ENCODE assay signal across 9 mouse cellular contexts in genomic region chr1:58296278-58296677, GRCm38 (mm10). TPM values are rescaled to one million over a fixed set of nuclear protein-coding genes. Genes with fewer than 3 reads are reported as not detected.
A peak's percentile ranks its signal among the peaks of the same experiment; 100 is the strongest.
DNase-seq lines count a peak whose midpoint lies in the region; ATAC-seq and TF ChIP-seq lines count a peak whose summit lies in the region.
"Had no signal": no experiment of that assay in that cellular context is flagged by ENCODE, and none has a peak within 500 bp of the region (broad histone marks: within the 10 kb centered on the region; RNA-seq: fewer than 3 reads in every experiment).

No protein-coding gene starts in this region.

- no peaks in the 10 kb centered on the region for H3K9me3 ChIP-seq in kidney, embryonic 14.5 days (ENCODE audit: control insufficient read depth, low read length)
- H3K9me3 ChIP-seq in liver, embryonic 14.5 days (ENCODE audit: control insufficient read depth, low read length), result no peaks in the 10 kb centered on the region
- H3K9me3 ChIP-seq in neural tube, embryonic 11.5 days (ENCODE audit: control insufficient read depth, low read length), result no peaks in the 10 kb centered on the region
- no peaks in the 10 kb centered on the region for H3K9me3 ChIP-seq in stomach, embryonic 15.5 days
- H3K9me3 ChIP-seq: embryonic facial prominence, embryonic 13.5 days had no signal

- no peak for TF ChIP-seq POLR2A in heart, adult 2 months (IDR thresholded peaks at IDR 0.05; ENCODE audit: insufficient read depth, low read depth, low read length)

- peak; percentile 48 for ATAC-seq in activated CD4-positive, CD25-positive, alpha-beta regulatory T cell, adult 4 months
- peak; percentile 83 for ATAC-seq in kidney, embryonic 14.5 days (ENCODE audit: low FRiP score, low TSS enrichment)
- ATAC-seq in liver, embryonic 14.5 days (ENCODE audit: insufficient read depth), result peak; percentile 31; the same call in 1 of the 2 replicates
- ATAC-seq in neural tube, embryonic 11.5 days (ENCODE audit: insufficient read depth, low FRiP score, low TSS enrichment), result peak; percentile 81
- ATAC-seq in stomach, embryonic 15.5 days (ENCODE audit: insufficient read depth, low FRiP score, low read depth), result peak; percentile 37; the same call in 1 of the 2 replicates

- no peak overlapping the region for H3K27ac ChIP-seq in heart, adult 2 months
- H3K27ac ChIP-seq in kidney, embryonic 14.5 days (ENCODE audit: low read depth, low read length), result no peak overlapping the region
- H3K27ac ChIP-seq in liver, embryonic 14.5 days, result no peak overlapping the region
- no peak overlapping the region for H3K27ac ChIP-seq in neural tube, embryonic 11.5 days (ENCODE audit: low read depth, low read length)
- no peak overlapping the region for H3K27ac ChIP-seq in stomach, embryonic 15.5 days
- H3K27ac ChIP-seq: embryonic facial prominence, embryonic 13.5 days had no signal

- DNase-seq in 3T3-L1 (ENCODE audit: low read depth, low spot score), result peak; percentile 87
- peak; percentile 92 for DNase-seq in embryo, embryonic 10.5 days (ENCODE audit: low spot score)
- DNase-seq in heart, adult 2 months, result peak; percentile 73 to 75
- peak; percentile 28 to 57 (median 52) for DNase-seq in liver, embryonic 14.5 days (ENCODE audit: low read depth in 3 of 3, low spot score in 3 of 3)
- peak; percentile 67 for DNase-seq in neural tube, embryonic 11.5 days (ENCODE audit: low spot score)

- H3K9ac ChIP-seq in heart, adult 2 months (ENCODE audit: low read depth, low read length), result no peak overlapping the region
- no peak overlapping the region for H3K9ac ChIP-seq in kidney, embryonic 14.5 days (ENCODE audit: low read depth, low read length)
- H3K9ac ChIP-seq in liver, embryonic 14.5 days (replicated peaks), result no peak overlapping the region
- H3K9ac ChIP-seq in neural tube, embryonic 11.5 days (ENCODE audit: low read length), result no peak overlapping the region
- no peak overlapping the region for H3K9ac ChIP-seq in stomach, embryonic 15.5 days
- H3K9ac ChIP-seq: embryonic facial prominence, embryonic 13.5 days had no signal

- intact Hi-C loops in heart, adult 2 months (cut with DNase I), result loop anchor here (1.0 to 2.0 kb wide), 2 partner anchors 140 to 867 kb away; no protein-coding TSS in a partner anchor

- TF ChIP-seq EP300 in heart, adult 2 months (IDR thresholded peaks at IDR 0.05; ENCODE audit: insufficient read depth, low read depth, low read length), result peak; percentile 84; the same call in 1 of the 2 replicates
- TF ChIP-seq EP300 in liver, embryonic 14.5 days (IDR thresholded peaks at IDR 0.05; ENCODE audit: low read depth), result no peak

- H3K36me3 ChIP-seq in heart, adult 2 months (ENCODE audit: control insufficient read depth, insufficient read depth, low read length), result no peaks in the 10 kb centered on the region
- no peaks in the 10 kb centered on the region for H3K36me3 ChIP-seq in kidney, embryonic 14.5 days (ENCODE audit: control insufficient read depth, insufficient read depth, low read length)
- H3K36me3 ChIP-seq in liver, embryonic 14.5 days (replicated peaks; ENCODE audit: control insufficient read depth, insufficient read depth, low read depth), result no peaks in the 10 kb centered on the region
- no peaks in the 10 kb centered on the region for H3K36me3 ChIP-seq in neural tube, embryonic 11.5 days (ENCODE audit: control insufficient read depth, insufficient read depth, low read length)
- no peaks in the 10 kb centered on the region for H3K36me3 ChIP-seq in stomach, embryonic 15.5 days
- H3K36me3 ChIP-seq: embryonic facial prominence, embryonic 13.5 days had no signal

- no peaks in the 10 kb centered on the region for H3K27me3 ChIP-seq in heart, adult 2 months (ENCODE audit: control insufficient read depth, insufficient read depth, low read length)
- H3K27me3 ChIP-seq in kidney, embryonic 14.5 days (ENCODE audit: control insufficient read depth, insufficient read depth, low read length), result no peaks in the 10 kb centered on the region
- H3K27me3 ChIP-seq in liver, embryonic 14.5 days (ENCODE audit: control insufficient read depth, insufficient read depth, low read length), result no peaks in the 10 kb centered on the region
- H3K27me3 ChIP-seq in neural tube, embryonic 11.5 days (ENCODE audit: control insufficient read depth, insufficient read depth, low read length), result no peaks in the 10 kb centered on the region
- no peaks in the 10 kb centered on the region for H3K27me3 ChIP-seq in stomach, embryonic 15.5 days (replicated peaks)
- H3K27me3 ChIP-seq: embryonic facial prominence, embryonic 13.5 days had no signal

- peak; percentile 94 for TF ChIP-seq CTCF in heart, adult 2 months (IDR thresholded peaks at IDR 0.05)
- peak; percentile 78 for TF ChIP-seq CTCF in liver, embryonic 14.5 days (IDR thresholded peaks at IDR 0.05; ENCODE audit: low read depth)

- no peaks in the 10 kb centered on the region for H3K79me2 ChIP-seq in heart, adult 2 months (replicated peaks; ENCODE audit: control insufficient read depth, insufficient read depth, low read length)

- H3K4me1 ChIP-seq in heart, adult 2 months (ENCODE audit: control insufficient read depth, insufficient read depth, low read length), result peaks cover 2% of the 10 kb centered on the region; the same call in 1 of the 2 replicates
- H3K4me1 ChIP-seq in kidney, embryonic 14.5 days (ENCODE audit: control insufficient read depth, insufficient read depth, low read length), result no peaks in the 10 kb centered on the region
- no peaks in the 10 kb centered on the region for H3K4me1 ChIP-seq in liver, embryonic 14.5 days (replicated peaks; ENCODE audit: control insufficient read depth in 2 of 2, insufficient read depth in 2 of 2, low read length in 1 of 2)
- H3K4me1 ChIP-seq in neural tube, embryonic 11.5 days (ENCODE audit: control insufficient read depth, insufficient read depth, low read length), result no peaks in the 10 kb centered on the region; the same call in 1 of the 2 replicates
- 0 out of 2 replicates have a peak, but pooled peaks cover 11% of the 10 kb centered on the region for H3K4me1 ChIP-seq in stomach, embryonic 15.5 days

- WGBS in heart, adult 2 months, result 8% methylated on average over 7 of the region's 7 CpGs
- 3% methylated on average over 7 of the region's 7 CpGs for WGBS in kidney, embryonic 14.5 days
- WGBS in liver, embryonic 14.5 days (ENCODE audit: insufficient replicate concordance), result 4% methylated on average over 7 of the region's 7 CpGs
- 2% methylated on average over 7 of the region's 7 CpGs for WGBS in neural tube, embryonic 11.5 days
- 6% methylated on average over 7 of the region's 7 CpGs for WGBS in stomach, embryonic 15.5 days

- H3K4me2 ChIP-seq in kidney, embryonic 14.5 days (replicated peaks; ENCODE audit: low read depth, low read length), result no peak overlapping the region
- H3K4me2 ChIP-seq in liver, embryonic 14.5 days (ENCODE audit: low read depth), result no peak overlapping the region
- no peak overlapping the region for H3K4me2 ChIP-seq in neural tube, embryonic 11.5 days (ENCODE audit: low read depth)
- no peak overlapping the region for H3K4me2 ChIP-seq in stomach, embryonic 15.5 days
- H3K4me2 ChIP-seq: embryonic facial prominence, embryonic 13.5 days had no signal

- H3K4me3 ChIP-seq in heart, adult 2 months, result no peak overlapping the region
- H3K4me3 ChIP-seq in kidney, embryonic 14.5 days (ENCODE audit: low read length), result no peak overlapping the region
- H3K4me3 ChIP-seq in liver, embryonic 14.5 days (ENCODE audit: insufficient read depth in 1 of 2, low read depth in 2 of 2, low read length in 2 of 2), result no peak overlapping the region
- H3K4me3 ChIP-seq in neural tube, embryonic 11.5 days (ENCODE audit: low read depth, low read length), result no peak overlapping the region
- H3K4me3 ChIP-seq in stomach, embryonic 15.5 days (replicated peaks), result no peak overlapping the region
- H3K4me3 ChIP-seq: embryonic facial prominence, embryonic 13.5 days had no signal

RNA-seq across cellular contexts. Expression of gene Aox2, which starts 18.2 kb away (rescaled TPM):
- under 1 TPM; 0.05 to 0.13 TPM for polyA plus RNA-seq in activated CD4-positive, CD25-positive, alpha-beta regulatory T cell, adult 4 months (2017; shearing (Covaris generic))
- not detected for total RNA-seq in heart, adult 2 months (2021)
- polyA plus RNA-seq in heart, adult 2 months (2012; rRNA removed), result not detected in 2 replicates
- 0.06 and 0.12 TPM in 2 replicates for polyA plus RNA-seq in kidney, embryonic 14.5 days (2014; fragmentation: Nextera tagmentation; extraction: Ambion mirVana)
- 0.01 TPM in 1 of 2 replicates, not detected in the other for polyA plus RNA-seq in liver, embryonic 14.5 days (2012; rRNA removed)
- not detected in 2 replicates for polyA plus RNA-seq in liver, embryonic 14.5 days (2014; fragmentation: Nextera tagmentation; extraction: Ambion mirVana)
- not detected in 2 replicates for polyA plus RNA-seq in neural tube, embryonic 11.5 days (2014; fragmentation: Nextera tagmentation; extraction: Ambion mirVana)
- polyA plus RNA-seq in stomach, embryonic 15.5 days (2015; fragmentation: Nextera tagmentation; extraction: Ambion mirVana), result 0.05 and 0.06 TPM in 2 replicates

Comparison
In these comparisons a context has a peak if more than half of its experiments do, and no peak if none do; other contexts are left out.
1. ATAC-seq: peak in every context shown above with its lines; median percentile 83 in kidney, embryonic 14.5 days; 81 in neural tube, embryonic 11.5 days; 48 in activated CD4-positive, CD25-positive, alpha-beta regulatory T cell, adult 4 months; 37 in stomach, embryonic 15.5 days; 31 in liver, embryonic 14.5 days.